Mouse (Mus musculus) spleen, postnatal 4 days (tissue): ENCODE results near the gene Cbx2.

ENCODE experiments used
- DNase-seq, 2 experiments: peaks; one replicate each; pipeline ENCODE4 v3.0.0; 2022; ENCODE audit warnings: low spot score in 2 of 2

The Cbx2 gene

GRCm38 (mm10) chr11:119017506-119017905 is 5.3 kb upstream of the Cbx2 start:
- DNase-seq, result no peak

- DNase-seq, result no peak
Measured at GRCm38 (mm10) chr11:119021180-119021579, 1.6 kb upstream of the Cbx2 start.

- DNase-seq, result no peak
Measured at GRCm38 (mm10) chr11:119022068-119022894, 481 bp upstream of the Cbx2 start.

- DNase-seq, result no peak
Measured at GRCm38 (mm10) chr11:119023616-119023980, 836 bp downstream of the Cbx2 start.

- DNase-seq, result no peak
Measured at GRCm38 (mm10) chr11:119024260-119024659, 1.5 kb downstream of the Cbx2 start.

GRCm38 (mm10) chr11:119026203-119026602 is 3.4 kb downstream of the Cbx2 start:
- peak in 1 of 2 experiments; percentile 33 for DNase-seq

GRCm38 (mm10) chr11:119033874-119034558 is 11.3 kb downstream of the Cbx2 start:
- DNase-seq, result peak; percentile 76 to 90

GRCm38 (mm10) chr11:119034635-119035034 is 11.9 kb downstream of the Cbx2 start:
- no peak for DNase-seq

- DNase-seq, result no peak
Measured at GRCm38 (mm10) chr11:119035094-119035685, 12.4 kb downstream of the Cbx2 start.

GRCm38 (mm10) chr11:119035686-119036165 is 13.0 kb downstream of the Cbx2 start:
- DNase-seq, result no peak

- DNase-seq, result no peak
Measured at GRCm38 (mm10) chr11:119036447-119036846, 13.7 kb downstream of the Cbx2 start.

GRCm38 (mm10) chr11:119036934-119037779 is 14.4 kb downstream of the Cbx2 start:
- no peak for DNase-seq

GRCm38 (mm10) chr11:119037780-119038401 is 15.1 kb downstream of the Cbx2 start:
- no peak for DNase-seq

GRCm38 (mm10) chr11:119038744-119039484 is 16.2 kb downstream of the Cbx2 start:
- DNase-seq, result peak in 1 of 2 experiments; percentile 69

GRCm38 (mm10) chr11:119039732-119040512 is 17.2 kb downstream of the Cbx2 start:
- peak in 1 of 2 experiments; percentile 59 for DNase-seq

- DNase-seq, result peak; percentile 94 to 95
Measured at GRCm38 (mm10) chr11:119040600-119041324, 18.0 kb downstream of the Cbx2 start, which contains the start of gene Cbx8. Gene Cbx8, minus strand, starts transcription at chr11:119040969.

GRCm38 (mm10) chr11:119041325-119041716 is 18.6 kb downstream of the Cbx2 start:
- DNase-seq, result no peak

GRCm38 (mm10) chr11:119041750-119042465 is 19.1 kb downstream of the Cbx2 start:
- no peak for DNase-seq
